Mouse (Mus musculus) small intestine, adult 2 months (tissue): ENCODE results near the gene Ass1.
"Not testable (repeated sequence)": the region's sequence is repeated elsewhere in the genome, so short reads cannot be mapped to it uniquely, and the experiment has no call there.

Experiments
- CTCF ChIP-seq: fragments of 200-500 bp; IDR thresholded peaks from 2 replicates; pipeline ENCODE4 v1.5.1; 2012; ENCODE audit warnings: low read depth, mild to moderate bottlenecking, control low read depth, inconsistent platforms, low read length, moderate library complexity, mixed read lengths; ENCODE audit not compliant: insufficient replicate concordance, insufficient read length; ENCODE audit errors: extremely low read depth
- POLR2A ChIP-seq: fragments of 200-500 bp; IDR thresholded peaks from 2 replicates; pipeline ENCODE4 v1.6.1; 2012; ENCODE audit warnings: low read depth, mild to moderate bottlenecking, control low read depth, inconsistent platforms, low read length, moderate library complexity

GRCm38 (mm10) chr2:31551351-31551750 lies 81.3 kb downstream of the Ass1 start:
- not testable (repeated sequence) for TF ChIP-seq CTCF, POLR2A
